Mouse (Mus musculus) midbrain, embryonic 11.5 days (tissue): Measurements from ENCODE around the gene Gldc. TPM values are rescaled to one million over a fixed set of nuclear protein-coding genes. Genes with fewer than 3 reads are reported as not detected.

Source experiments
- ATAC-seq: fragments of 200-750 bp; cut with Nextera tagmentation; 2 replicates; pipeline ENCODE4 v1.8.0; 2017; ENCODE audit warnings: moderate TSS enrichment, moderate library complexity; ENCODE audit not compliant: low FRiP score
- DNase-seq: peaks from one replicate; pipeline ENCODE4 v3.0.0; 2015; ENCODE audit warnings: low spot score; ENCODE audit errors: missing footprints
- H3K27ac ChIP-seq: fragments of 300-500 bp; sonication (generic); 2 replicates; pipeline ENCODE4 v1.5.1; 2014; ENCODE audit warnings: low read depth, low read length
- H3K27me3 ChIP-seq: fragments of 300-500 bp; sonication (generic); 2 replicates; pipeline ENCODE4 v1.6.1; 2014; ENCODE audit warnings: mild to moderate bottlenecking, low read length, moderate library complexity, mixed read lengths; ENCODE audit not compliant: control insufficient read depth, insufficient read depth
- H3K36me3 ChIP-seq: fragments of 300-500 bp; sonication (generic); 2 replicates; pipeline ENCODE4 v1.6.1; 2014; ENCODE audit warnings: mild to moderate bottlenecking, low read length, moderate library complexity, mixed read lengths; ENCODE audit not compliant: control insufficient read depth, insufficient read depth
- H3K4me1 ChIP-seq: fragments of 300-500 bp; sonication (generic); 2 replicates; pipeline ENCODE4 v1.6.1; 2014; ENCODE audit warnings: low read length; ENCODE audit not compliant: control insufficient read depth, insufficient read depth
- H3K4me2 ChIP-seq: fragments of 300-500 bp; sonication (generic); 2 replicates; pipeline ENCODE4 v1.6.1; 2014; ENCODE audit warnings: mild to moderate bottlenecking, moderate library complexity
- H3K4me3 ChIP-seq: fragments of 300-500 bp; sonication (generic); 2 replicates; pipeline ENCODE4 v1.5.1; 2014; ENCODE audit warnings: low read depth, low read length
- H3K9ac ChIP-seq: fragments of 300-500 bp; sonication (generic); 2 replicates; pipeline ENCODE4 v1.6.1; 2014; ENCODE audit warnings: low read length
- H3K9me3 ChIP-seq: fragments of 300-500 bp; sonication (generic); 2 replicates; pipeline ENCODE4 v1.6.1; 2016; ENCODE audit warnings: low read length; ENCODE audit not compliant: control insufficient read depth
- WGBS: fragments of 180-500 bp; shearing (Covaris S2); extraction: QIAGEN DNeasy Blood & Tissue Kit; methylation state at CpG from one replicate; pipeline ENCODE4 v1.1.7; 2014; 5-methylcytosine and 5-hydroxymethylcytosine counted together
- polyA plus RNA-seq: library from polyadenylated mRNA; unstranded; fragments of >200 nt; fragmentation: Nextera tagmentation; extraction: Ambion mirVana; gene quantifications from 2 replicates; pipeline ENCODE4 v1.2.1, GENCODE M21; 2014

Gldc gene
- polyA plus RNA-seq, 1 experiment from 2014 or later: 20.3 TPM

DNA sequence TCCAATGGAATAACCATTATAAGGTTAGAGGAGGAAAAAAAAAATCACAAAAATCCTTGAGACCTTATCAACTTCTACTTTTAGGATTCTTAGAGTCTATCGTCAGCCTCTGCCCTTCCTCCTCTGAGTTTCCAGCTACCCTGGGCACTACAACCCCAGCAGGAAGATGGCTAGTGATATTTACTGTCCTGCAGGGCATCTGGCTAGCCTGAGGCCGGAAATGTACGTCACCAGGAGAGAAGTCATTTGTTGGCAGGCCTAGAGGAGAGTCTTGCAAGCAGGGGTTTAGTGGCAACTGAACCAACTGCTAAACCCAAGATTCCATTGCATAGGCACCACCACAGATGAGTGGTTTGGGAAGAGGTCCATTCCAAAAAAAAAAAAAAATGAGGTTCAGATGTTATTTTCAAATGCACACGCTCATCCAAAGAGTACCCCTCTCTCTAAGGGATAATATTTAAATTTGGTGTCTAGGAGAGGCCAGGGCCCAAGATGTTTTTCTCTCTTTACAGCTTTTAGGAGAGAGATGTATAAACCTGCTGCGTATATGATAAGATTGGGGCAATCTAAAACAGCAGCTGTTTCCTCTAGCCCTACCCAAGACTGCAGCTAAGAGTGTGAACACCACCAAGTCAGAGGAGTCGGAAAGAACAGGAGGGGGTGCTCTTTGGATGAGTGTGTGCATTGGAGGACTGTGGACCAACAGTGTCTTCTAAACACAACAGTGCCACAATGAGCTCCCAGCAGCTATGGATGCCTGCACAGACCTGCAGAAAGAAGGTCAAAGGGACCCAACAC is 70.0 kb downstream of the Gldc start:
- no peak for ATAC-seq
- 88% methylated on average over 6 of the region's 6 CpGs for WGBS
- H3K4me2 ChIP-seq: no peak overlapping the region
- H3K9me3 ChIP-seq: no peaks in the 10 kb centered on the region
- DNase-seq: no peak
- no peaks in the 10 kb centered on the region for H3K4me1 ChIP-seq
- H3K9ac ChIP-seq: no peak overlapping the region
- H3K4me3 ChIP-seq: no peak overlapping the region
- no peaks in the 10 kb centered on the region; the same call in 1 of the 2 replicates for H3K36me3 ChIP-seq
- no peak overlapping the region for H3K27ac ChIP-seq
- no peaks in the 10 kb centered on the region for H3K27me3 ChIP-seq

DNA sequence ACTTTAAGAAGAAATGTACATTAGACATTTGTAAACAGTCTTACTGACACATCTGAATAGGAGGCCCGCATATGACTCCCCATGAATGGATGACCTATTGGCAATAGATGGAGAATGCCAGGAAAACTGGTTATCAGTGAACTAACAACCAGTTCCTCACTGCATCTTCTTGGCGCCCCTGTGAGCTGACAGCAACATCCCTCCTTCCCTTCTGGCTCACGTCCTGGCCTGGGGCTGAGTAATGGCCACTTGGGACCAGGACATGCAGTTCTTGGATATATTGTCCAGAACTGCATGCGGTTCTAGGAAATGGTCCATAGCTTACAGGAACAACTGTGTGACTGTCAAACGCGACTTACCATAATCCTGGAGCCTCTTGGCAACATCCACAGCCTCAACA is 72.6 kb downstream of the Gldc start:
- Histone ChIP-seq H3K36me3 (peaks cover 4% of the 10 kb centered on the region), H3K27ac (no peak overlapping the region), H3K4me2 (no peak overlapping the region), H3K9ac (no peak overlapping the region), H3K9me3 (no peaks in the 10 kb centered on the region), H3K4me1 (no peaks in the 10 kb centered on the region), H3K27me3 (no peaks in the 10 kb centered on the region), H3K4me3 (no peak overlapping the region)
- ATAC-seq (no peak), DNase-seq (no peak)
- WGBS: 96% methylated on average over 6 of the region's 6 CpGs

DNA sequence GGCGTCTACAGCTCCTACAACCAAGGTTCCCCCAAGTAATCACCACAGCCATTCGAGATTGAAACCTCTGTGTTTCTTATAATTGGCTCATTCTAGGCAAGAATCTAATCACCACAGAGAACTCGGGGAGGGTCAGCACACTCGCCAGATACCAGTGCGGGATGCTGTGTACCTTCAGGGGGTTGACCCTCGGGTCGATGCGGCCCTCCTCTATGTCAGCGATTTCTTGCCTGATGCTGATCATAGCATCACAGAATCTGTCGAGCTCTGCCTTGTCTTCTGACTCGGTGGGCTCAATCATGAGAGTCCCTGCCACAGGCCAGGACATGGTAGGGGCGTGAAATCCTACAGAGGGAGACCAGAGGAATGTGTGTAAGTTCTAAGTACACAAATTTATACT is 74.7 kb downstream of the Gldc start:
- Histone ChIP-seq H3K27me3 (no peaks in the 10 kb centered on the region), H3K4me1 (no peaks in the 10 kb centered on the region), H3K9ac (no peak overlapping the region), H3K4me3 (no peak overlapping the region), H3K27ac (no peak overlapping the region), H3K36me3 (peaks cover 8% of the 10 kb centered on the region), H3K9me3 (no peaks in the 10 kb centered on the region), H3K4me2 (no peak overlapping the region)
- WGBS: 94% methylated on average over 12 of the region's 12 CpGs
- ATAC-seq: no peak
- no peak for DNase-seq

DNA sequence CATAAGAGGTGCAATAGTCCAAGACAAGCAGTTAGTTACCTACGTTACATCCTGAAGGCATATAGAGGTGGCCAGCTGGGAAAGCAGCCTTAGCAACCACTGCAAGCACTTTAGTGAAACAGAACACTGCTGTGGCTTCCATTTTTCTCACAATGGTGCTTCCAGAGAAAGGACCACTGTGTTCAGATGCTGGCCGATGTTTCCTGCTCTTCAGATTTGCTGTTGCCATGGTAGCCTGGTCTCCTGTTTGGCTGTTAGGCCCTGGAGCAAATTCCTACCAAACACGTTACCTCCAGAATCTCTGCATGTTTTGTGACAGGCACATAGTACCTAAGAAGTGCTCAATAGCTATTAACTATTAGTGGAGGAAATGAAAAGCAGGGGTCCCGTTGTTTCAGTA is 78.2 kb downstream of the Gldc start:
- 82% methylated on average over 4 of the region's 4 CpGs for WGBS
- Histone ChIP-seq H3K4me3 (no peak overlapping the region), H3K4me1 (no peaks in the 10 kb centered on the region), H3K9me3 (no peaks in the 10 kb centered on the region), H3K36me3 (peaks cover 12% of the 10 kb centered on the region), H3K4me2 (no peak overlapping the region), H3K9ac (no peak overlapping the region), H3K27me3 (no peaks in the 10 kb centered on the region), H3K27ac (no peak overlapping the region)
- DNase-seq: no peak
- ATAC-seq: no peak

DNA sequence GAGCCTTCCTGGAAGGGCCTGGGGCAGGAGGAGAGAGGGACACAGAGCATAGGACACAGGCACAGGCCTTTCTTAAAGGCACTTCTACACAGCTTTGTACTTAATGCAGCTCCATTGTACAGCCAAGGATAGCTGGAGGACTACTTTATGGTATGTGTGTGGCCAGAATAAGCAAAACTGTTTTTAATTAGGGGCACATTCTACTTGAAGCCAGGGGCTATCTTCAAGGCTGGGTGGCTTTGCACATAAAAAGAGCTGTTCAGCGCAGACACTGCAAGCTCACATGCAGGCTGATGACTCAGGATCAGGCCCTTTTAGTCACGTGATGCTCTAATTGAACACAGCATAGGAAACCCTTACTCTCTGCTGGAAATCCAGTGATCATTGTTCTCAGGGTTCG is 79.0 kb downstream of the Gldc start:
- Histone ChIP-seq H3K9ac (no peak overlapping the region), H3K9me3 (no peaks in the 10 kb centered on the region), H3K4me1 (no peaks in the 10 kb centered on the region), H3K27me3 (no peaks in the 10 kb centered on the region), H3K27ac (no peak overlapping the region), H3K36me3 (peaks cover 15% of the 10 kb centered on the region), H3K4me2 (no peak overlapping the region), H3K4me3 (no peak overlapping the region)
- peak; percentile 88 for DNase-seq
- WGBS: 56% methylated on average over 3 of the region's 3 CpGs
- peak; percentile 35 for ATAC-seq

DNA sequence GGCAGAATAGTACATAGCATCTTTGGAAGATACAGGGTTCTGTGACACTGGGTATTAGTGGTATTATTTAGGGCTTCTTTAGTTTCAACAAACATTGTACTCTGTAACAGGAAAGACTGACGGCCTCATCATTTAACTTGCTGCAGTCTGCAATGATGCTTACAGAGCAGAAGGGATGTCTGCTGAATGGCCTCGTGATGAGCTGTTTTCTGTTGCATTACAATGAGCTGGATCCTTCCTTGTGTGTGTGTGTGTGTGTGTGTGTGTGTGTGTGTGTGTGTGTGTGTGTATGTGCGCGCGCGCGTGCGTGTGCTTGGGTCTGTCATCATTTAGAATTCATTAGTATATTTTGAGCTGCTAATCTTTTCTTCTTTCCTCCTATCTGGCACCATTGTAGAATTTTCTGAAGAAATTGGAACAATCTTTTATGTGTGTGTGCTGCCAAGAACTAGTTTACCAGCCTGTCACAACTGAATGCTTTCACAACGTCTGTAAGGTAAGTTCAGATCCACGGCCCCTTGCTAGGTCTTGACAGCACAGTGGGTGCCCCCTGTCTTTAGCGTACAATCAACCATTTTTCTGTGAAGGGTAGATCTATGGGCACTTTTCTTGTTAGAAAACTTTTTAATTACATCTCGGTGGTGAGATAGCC is 83.5 kb downstream of the Gldc start:
- Histone ChIP-seq H3K4me2 (no peak overlapping the region), H3K36me3 (peaks cover 9% of the 10 kb centered on the region; the same call in 1 of the 2 replicates), H3K4me3 (no peak overlapping the region), H3K9me3 (no peaks in the 10 kb centered on the region), H3K9ac (no peak overlapping the region), H3K27ac (no peak overlapping the region), H3K27me3 (no peaks in the 10 kb centered on the region), H3K4me1 (no peaks in the 10 kb centered on the region)
- DNase-seq (no peak), ATAC-seq (no peak)
- WGBS: 91% methylated on average over 12 of the region's 12 CpGs

DNA sequence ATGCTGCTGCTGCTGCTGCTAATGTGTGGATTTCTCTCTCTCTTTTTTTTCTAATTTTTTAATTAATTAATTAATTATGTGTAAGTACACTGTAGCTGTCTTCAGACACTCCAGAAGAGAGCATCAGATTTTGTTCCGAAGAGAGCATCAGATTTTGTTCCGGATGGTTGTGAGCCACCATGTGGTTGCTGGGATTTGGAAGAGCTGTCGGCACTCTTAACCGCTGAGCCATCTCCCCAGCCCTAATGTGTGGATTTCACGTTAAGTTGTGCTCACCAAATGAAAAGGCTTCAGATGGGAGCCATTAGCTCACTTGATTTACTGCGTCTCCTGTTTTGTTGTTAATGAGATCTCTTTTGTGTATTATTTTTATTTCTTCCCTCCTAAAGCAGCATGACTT is 85.1 kb downstream of the Gldc start:
- no peak overlapping the region for H3K27ac ChIP-seq
- DNase-seq (no peak), ATAC-seq (no peak)
- H3K4me2 ChIP-seq: no peak overlapping the region
- no peak overlapping the region for H3K4me3 ChIP-seq
- no peaks in the 10 kb centered on the region for H3K27me3 ChIP-seq
- peaks cover 13% of the 10 kb centered on the region; the same call in 1 of the 2 replicates for H3K36me3 ChIP-seq
- no peaks in the 10 kb centered on the region for H3K9me3 ChIP-seq
- no peak overlapping the region for H3K9ac ChIP-seq
- WGBS: 90% methylated on average over 6 of the region's 6 CpGs
- H3K4me1 ChIP-seq: no peaks in the 10 kb centered on the region

DNA sequence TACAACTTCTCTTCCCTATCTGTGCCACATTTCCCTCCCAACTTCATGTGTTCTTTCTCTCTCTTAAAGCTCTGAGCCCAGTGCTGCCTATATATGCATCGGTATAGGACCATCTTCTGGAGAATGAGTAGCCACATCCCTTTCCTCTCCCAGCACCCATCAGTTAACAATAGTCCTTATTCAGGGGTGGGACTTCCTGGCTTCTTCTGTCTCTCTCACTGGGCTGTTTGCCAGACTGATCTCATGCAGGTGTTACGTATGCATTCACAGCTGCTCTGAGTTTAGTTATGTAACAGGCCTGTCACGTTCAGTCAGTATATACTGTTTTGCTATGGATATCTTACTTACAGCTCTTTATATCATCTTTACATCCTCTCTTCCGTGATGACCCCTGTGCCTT is 109.4 kb downstream of the Gldc start:
- WGBS: 89% methylated on average over 4 of the region's 4 CpGs
- no peaks in the 10 kb centered on the region for H3K4me1 ChIP-seq

DNA sequence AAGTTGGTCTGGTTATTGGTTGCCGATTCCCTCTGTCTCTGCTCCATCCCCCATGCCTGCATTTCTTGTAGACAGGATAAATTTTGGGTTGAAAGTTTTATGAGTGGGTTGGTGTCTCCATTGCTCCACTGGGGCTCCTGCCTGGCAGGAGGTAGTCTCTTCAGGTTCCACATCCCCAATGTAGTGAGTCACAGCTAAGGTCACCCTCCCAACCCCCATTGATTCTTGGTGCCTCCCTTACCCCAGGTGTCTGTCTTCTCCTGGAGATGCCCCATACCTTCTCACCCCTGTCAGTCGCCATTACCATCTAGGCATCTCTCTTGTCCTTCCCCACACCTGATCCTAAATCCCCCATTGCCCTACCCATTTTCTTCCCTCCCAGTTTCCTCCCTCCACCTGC is 121.0 kb downstream of the Gldc start:
- Histone ChIP-seq H3K4me3 (no peak overlapping the region), H3K4me2 (no peak overlapping the region), H3K27ac (no peak overlapping the region), H3K27me3 (no peaks in the 10 kb centered on the region), H3K36me3 (no peaks in the 10 kb centered on the region), H3K4me1 (no peaks in the 10 kb centered on the region), H3K9me3 (no peaks in the 10 kb centered on the region), H3K9ac (no peak overlapping the region)
- ATAC-seq (no peak), DNase-seq (peak; percentile 57)
- WGBS: 83% methylated on average over 2 of the region's 2 CpGs

More for the DNA sequence above, 109.4 kb downstream of the Gldc start:
- ATAC-seq: no peak
- Histone ChIP-seq H3K9ac (no peak overlapping the region), H3K9me3 (no peaks in the 10 kb centered on the region), H3K36me3 (no peaks in the 10 kb centered on the region), H3K27me3 (no peaks in the 10 kb centered on the region), H3K4me3 (no peak overlapping the region), H3K27ac (no peak overlapping the region), H3K4me2 (no peak overlapping the region)
- DNase-seq: no peak
